ENCODE assay signal across 13 mouse cellular contexts in genomic region chr10:20492216-20492964, GRCm38 (mm10).
DNase-seq lines count a peak whose midpoint lies in the region; ATAC-seq and TF ChIP-seq lines count a peak whose summit lies in the region.
"Had no signal": no experiment of that assay in that cellular context is flagged by ENCODE, and none has a peak within 500 bp of the region (broad histone marks: within the 10 kb centered on the region; RNA-seq: fewer than 3 reads in every experiment).

No protein-coding gene starts in this region.

- peak; percentile 32 for DNase-seq in gastrocnemius, adult 18-20 months (ENCODE audit: low spot score)
- no peak for DNase-seq in gastrocnemius, postnatal 25 days
- DNase-seq in left cerebral cortex, adult 2 months (ENCODE audit: extremely low spot score in 1 of 2, low spot score in 2 of 2), result peak in 1 of 2 experiments; percentile 11
- no peak for DNase-seq in left cerebral cortex, postnatal 36 days (ENCODE audit: low spot score in 2 of 2)
- DNase-seq in urinary bladder, postnatal 36 days (ENCODE audit: low spot score in 2 of 2), result no peak
- no peak for DNase-seq in testis, postnatal 14 days (ENCODE audit: low spot score)
- DNase-seq: adrenal gland, postnatal 25 days; cerebellum, postnatal 36 days had no signal

- no peak overlapping the region for H3K4me3 ChIP-seq in left cerebral cortex, adult 2 months
- no peak overlapping the region for H3K4me3 ChIP-seq in forebrain, embryonic 16.5 days (replicated peaks; ENCODE audit: low read length)
- H3K4me3 ChIP-seq in limb, embryonic 15.5 days, result no peak overlapping the region
- H3K4me3 ChIP-seq: hindbrain, embryonic 15.5 days; lung, embryonic 15.5 days; myocyte had no signal

- H3K4me2 ChIP-seq in forebrain, embryonic 16.5 days (ENCODE audit: low read length), result no peak overlapping the region
- H3K4me2 ChIP-seq in limb, embryonic 15.5 days, result no peak overlapping the region
- H3K4me2 ChIP-seq: hindbrain, embryonic 15.5 days; lung, embryonic 15.5 days had no signal

- no peak overlapping the region for H3K9ac ChIP-seq in forebrain, embryonic 16.5 days (replicated peaks; ENCODE audit: low read depth, low read length)
- no peak overlapping the region for H3K9ac ChIP-seq in limb, embryonic 15.5 days
- H3K9ac ChIP-seq: hindbrain, embryonic 15.5 days; lung, embryonic 15.5 days had no signal

- no peaks in the 10 kb centered on the region for H3K9me3 ChIP-seq in forebrain, embryonic 16.5 days (ENCODE audit: control insufficient read depth, low read length)
- no peaks in the 10 kb centered on the region for H3K9me3 ChIP-seq in limb, embryonic 15.5 days
- H3K9me3 ChIP-seq: hindbrain, embryonic 15.5 days; lung, embryonic 15.5 days had no signal

- intact Hi-C loops in left cerebral cortex, adult 2 months (cut with DNase I), result no loop called here
- intact Hi-C loops in left cerebral cortex, postnatal 36 days (cut with DNase I), result no loop called here

- TF ChIP-seq CTCF in left cerebral cortex, adult 2 months (IDR thresholded peaks at IDR 0.05), result no peak

- H3K27ac ChIP-seq in left cerebral cortex, adult 2 months, result 0 out of 2 replicates have a peak overlapping the region, but pooled peaks have one; percentile 44
- H3K27ac ChIP-seq in forebrain, embryonic 16.5 days (ENCODE audit: low read length), result peak overlapping the region; percentile 20; the same call in 1 of the 2 replicates
- 0 out of 2 replicates have a peak overlapping the region, but pooled peaks have one; percentile 22 for H3K27ac ChIP-seq in limb, embryonic 15.5 days
- H3K27ac ChIP-seq: hindbrain, embryonic 15.5 days; lung, embryonic 15.5 days had no signal

- H3K36me3 ChIP-seq in forebrain, embryonic 16.5 days (ENCODE audit: control insufficient read depth, insufficient read depth), result no peaks in the 10 kb centered on the region
- H3K36me3 ChIP-seq in limb, embryonic 15.5 days, result no peaks in the 10 kb centered on the region
- H3K36me3 ChIP-seq: hindbrain, embryonic 15.5 days; lung, embryonic 15.5 days had no signal

- peaks cover 7% of the 10 kb centered on the region for H3K4me1 ChIP-seq in forebrain, embryonic 16.5 days (replicated peaks; ENCODE audit: control insufficient read depth, insufficient read depth, low read length)
- H3K4me1 ChIP-seq in limb, embryonic 15.5 days, result no peaks in the 10 kb centered on the region; the same call in 1 of the 2 replicates
- H3K4me1 ChIP-seq: hindbrain, embryonic 15.5 days had no signal

- peak; percentile 69 for ATAC-seq in forebrain, embryonic 16.5 days
- no peak for ATAC-seq in limb, embryonic 15.5 days (ENCODE audit: insufficient number of reproducible peaks, low FRiP score, low TSS enrichment, low read depth)

- WGBS in forebrain, embryonic 16.5 days, result 57% methylated on average over 11 of the region's 11 CpGs
- 67% methylated on average over 11 of the region's 11 CpGs for WGBS in limb, embryonic 15.5 days

- no peaks in the 10 kb centered on the region for H3K27me3 ChIP-seq in forebrain, embryonic 16.5 days (replicated peaks; ENCODE audit: control insufficient read depth, insufficient read depth, low read length)
- H3K27me3 ChIP-seq in limb, embryonic 15.5 days, result no peaks in the 10 kb centered on the region
- H3K27me3 ChIP-seq: hindbrain, embryonic 15.5 days; lung, embryonic 15.5 days had no signal
